Mouse (Mus musculus): ENCODE data around the gene Klf13. TPM values are rescaled to one million over a fixed set of nuclear protein-coding genes. Genes with fewer than 3 reads are reported as not detected.

Klf13 gene
- polyA plus RNA-seq, 1 experiment from 2014 or later, result 26.9 TPM

DNA sequence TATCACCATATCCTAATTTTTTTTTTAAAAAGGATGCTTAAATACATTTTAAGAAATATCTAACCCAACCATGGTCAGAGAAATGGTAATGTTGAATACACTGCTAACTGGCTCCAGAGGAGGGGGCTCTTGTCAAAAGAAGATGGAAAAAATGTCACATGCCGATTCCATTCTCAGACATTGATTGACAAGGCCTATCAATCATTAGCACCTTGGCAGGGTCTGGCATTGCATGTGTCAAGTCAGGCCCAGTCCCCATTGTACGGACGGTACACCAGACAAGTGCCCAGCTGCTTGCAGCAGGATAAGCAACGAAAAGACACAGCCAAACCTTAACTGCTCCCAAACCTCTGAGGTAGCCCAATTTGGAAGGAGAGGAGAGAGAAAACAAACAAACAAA lies 44.1 kb downstream of the Klf13 start:
- H3K9me3 ChIP-seq (ENCODE audit: control insufficient read depth, low read length), result no peaks in the 10 kb centered on the region
- ATAC-seq (ENCODE audit: low FRiP score, low TSS enrichment), result no peak
- DNase-seq (ENCODE audit: low spot score), result no peak
- no peak overlapping the region for H3K9ac ChIP-seq (ENCODE audit: low read length)
- H3K4me2 ChIP-seq (replicated peaks; ENCODE audit: low read depth), result no peak overlapping the region
- H3K27ac ChIP-seq (replicated peaks), result no peak overlapping the region
- H3K4me1 ChIP-seq (replicated peaks; ENCODE audit: control insufficient read depth, insufficient read depth), result peaks cover 17% of the 10 kb centered on the region
- WGBS, result 73% methylated on average over 4 of the region's 4 CpGs
- TF ChIP-seq EP300 (optimal IDR thresholded peaks at IDR 0.05) (no peak), CTCF (IDR thresholded peaks at IDR 0.05; ENCODE audit: low read depth) (no peak)
- H3K4me3 ChIP-seq (ENCODE audit: low read depth, low read length), result no peak overlapping the region
- H3K27me3 ChIP-seq (ENCODE audit: control insufficient read depth, insufficient read depth, low read length), result no peaks in the 10 kb centered on the region
- H3K36me3 ChIP-seq (ENCODE audit: control insufficient read depth, insufficient read depth, low read length), result peaks cover 8% of the 10 kb centered on the region

DNA sequence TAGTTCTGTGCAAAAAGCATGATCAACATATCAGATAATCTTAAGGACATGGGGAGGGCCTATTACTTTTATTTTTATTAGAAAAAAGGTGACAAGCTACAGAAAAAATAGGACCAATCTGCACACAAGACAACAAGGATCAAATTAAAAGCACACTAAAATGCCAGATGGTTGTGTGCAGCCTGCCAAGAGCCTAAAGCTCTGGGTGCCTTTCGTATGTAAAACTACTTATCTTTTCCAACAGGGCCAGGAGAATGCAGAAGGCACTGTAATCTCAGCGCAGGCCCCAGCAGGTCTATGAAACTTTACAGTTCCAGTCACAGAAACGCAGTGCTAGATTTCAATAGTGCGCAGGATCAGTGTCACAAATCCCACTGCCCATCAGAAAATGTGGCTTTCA lies 45.0 kb downstream of the Klf13 start:
- peaks cover 17% of the 10 kb centered on the region for H3K4me1 ChIP-seq (replicated peaks; ENCODE audit: control insufficient read depth, insufficient read depth)
- H3K27me3 ChIP-seq (ENCODE audit: control insufficient read depth, insufficient read depth, low read length), result no peaks in the 10 kb centered on the region
- TF ChIP-seq EP300 (optimal IDR thresholded peaks at IDR 0.05) (no peak), CTCF (IDR thresholded peaks at IDR 0.05; ENCODE audit: low read depth) (no peak)
- peaks cover 8% of the 10 kb centered on the region for H3K36me3 ChIP-seq (ENCODE audit: control insufficient read depth, insufficient read depth, low read length)
- no peak overlapping the region for H3K27ac ChIP-seq (replicated peaks)
- no peak overlapping the region for H3K4me2 ChIP-seq (replicated peaks; ENCODE audit: low read depth)
- H3K9ac ChIP-seq (ENCODE audit: low read length), result no peak overlapping the region
- H3K4me3 ChIP-seq (ENCODE audit: low read depth, low read length), result no peak overlapping the region
- no peaks in the 10 kb centered on the region for H3K9me3 ChIP-seq (ENCODE audit: control insufficient read depth, low read length)
- ATAC-seq (ENCODE audit: low FRiP score, low TSS enrichment), result no peak
- no peak for DNase-seq (ENCODE audit: low spot score)
- 66% methylated on average over 4 of the region's 4 CpGs for WGBS

DNA sequence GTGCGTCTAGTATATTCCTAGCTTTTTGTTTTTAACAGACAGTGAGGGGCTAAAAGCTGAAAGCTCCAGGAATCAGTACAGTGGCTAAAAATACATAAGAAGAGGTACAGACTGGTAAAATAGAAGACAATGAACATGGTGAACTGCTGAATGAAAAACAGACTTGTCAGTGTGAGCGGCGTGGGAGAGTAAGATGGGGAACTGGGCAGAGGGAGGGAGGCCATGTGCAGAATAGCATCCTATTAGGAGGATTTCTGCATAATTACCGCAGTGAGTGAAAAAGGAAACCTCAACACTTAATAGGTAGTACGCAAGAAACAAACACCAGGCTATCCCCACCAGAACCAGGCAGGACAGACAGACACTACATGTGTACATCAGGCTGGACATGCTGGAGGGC lies 45.5 kb downstream of the Klf13 start:
- H3K4me1 ChIP-seq (replicated peaks; ENCODE audit: control insufficient read depth, insufficient read depth), result peaks cover 16% of the 10 kb centered on the region
- H3K4me2 ChIP-seq (replicated peaks; ENCODE audit: low read depth), result no peak overlapping the region
- no peak overlapping the region for H3K9ac ChIP-seq (ENCODE audit: low read length)
- no peak overlapping the region for H3K4me3 ChIP-seq (ENCODE audit: low read depth, low read length)
- ATAC-seq (ENCODE audit: low FRiP score, low TSS enrichment) (no peak), DNase-seq (ENCODE audit: low spot score) (no peak)
- peaks cover 8% of the 10 kb centered on the region for H3K36me3 ChIP-seq (ENCODE audit: control insufficient read depth, insufficient read depth, low read length)
- no peaks in the 10 kb centered on the region for H3K27me3 ChIP-seq (ENCODE audit: control insufficient read depth, insufficient read depth, low read length)
- no peaks in the 10 kb centered on the region for H3K9me3 ChIP-seq (ENCODE audit: control insufficient read depth, low read length)
- no peak for TF ChIP-seq EP300 (optimal IDR thresholded peaks at IDR 0.05)
- no peak for TF ChIP-seq CTCF (IDR thresholded peaks at IDR 0.05; ENCODE audit: low read depth)
- WGBS, result 94% methylated on average over 5 of the region's 5 CpGs
- H3K27ac ChIP-seq (replicated peaks), result no peak overlapping the region

DNA sequence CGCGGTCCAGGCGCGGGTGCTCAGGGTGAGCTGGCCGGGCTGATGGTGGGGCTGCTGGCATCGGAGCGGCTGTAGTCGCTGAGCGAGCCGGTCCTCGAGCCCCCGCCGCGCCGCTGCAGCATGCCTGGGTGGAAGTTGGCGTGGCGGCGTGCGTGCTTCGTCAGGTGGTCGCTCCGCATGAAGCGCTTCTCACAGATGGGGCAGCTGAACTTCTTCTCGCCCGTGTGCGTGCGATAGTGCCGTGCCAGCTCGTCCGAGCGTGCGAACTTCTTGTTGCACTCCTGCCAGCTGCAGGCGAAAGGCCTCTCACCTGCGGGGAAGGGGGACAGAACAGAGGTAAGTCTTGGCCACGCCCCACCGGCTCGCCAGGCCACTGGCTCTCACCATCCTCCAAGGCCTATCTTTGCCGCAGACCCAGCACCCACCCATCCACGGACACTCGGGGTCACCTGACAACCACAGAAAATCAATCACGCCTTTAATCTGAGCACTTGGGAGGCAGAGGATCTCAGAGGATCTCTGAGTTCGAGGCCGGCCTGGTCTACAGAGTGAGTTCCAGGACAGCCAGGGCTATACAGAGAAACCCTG lies 47.1 kb downstream of the Klf13 start:
- no peak for DNase-seq (ENCODE audit: low spot score)
- Histone ChIP-seq H3K36me3 (ENCODE audit: control insufficient read depth, insufficient read depth, low read length) (peaks cover 8% of the 10 kb centered on the region), H3K4me3 (ENCODE audit: low read depth, low read length) (no peak overlapping the region), H3K9me3 (ENCODE audit: control insufficient read depth, low read length) (no peaks in the 10 kb centered on the region), H3K4me1 (replicated peaks; ENCODE audit: control insufficient read depth, insufficient read depth) (peaks cover 4% of the 10 kb centered on the region), H3K27me3 (ENCODE audit: control insufficient read depth, insufficient read depth, low read length) (no peaks in the 10 kb centered on the region), H3K27ac (replicated peaks) (no peak overlapping the region), H3K4me2 (replicated peaks; ENCODE audit: low read depth) (no peak overlapping the region), H3K9ac (ENCODE audit: low read length) (no peak overlapping the region)
- ATAC-seq (ENCODE audit: low FRiP score, low TSS enrichment), result no peak
- no peak for TF ChIP-seq CTCF (IDR thresholded peaks at IDR 0.05; ENCODE audit: low read depth)
- 80% methylated on average over 43 of the region's 43 CpGs for WGBS

DNA sequence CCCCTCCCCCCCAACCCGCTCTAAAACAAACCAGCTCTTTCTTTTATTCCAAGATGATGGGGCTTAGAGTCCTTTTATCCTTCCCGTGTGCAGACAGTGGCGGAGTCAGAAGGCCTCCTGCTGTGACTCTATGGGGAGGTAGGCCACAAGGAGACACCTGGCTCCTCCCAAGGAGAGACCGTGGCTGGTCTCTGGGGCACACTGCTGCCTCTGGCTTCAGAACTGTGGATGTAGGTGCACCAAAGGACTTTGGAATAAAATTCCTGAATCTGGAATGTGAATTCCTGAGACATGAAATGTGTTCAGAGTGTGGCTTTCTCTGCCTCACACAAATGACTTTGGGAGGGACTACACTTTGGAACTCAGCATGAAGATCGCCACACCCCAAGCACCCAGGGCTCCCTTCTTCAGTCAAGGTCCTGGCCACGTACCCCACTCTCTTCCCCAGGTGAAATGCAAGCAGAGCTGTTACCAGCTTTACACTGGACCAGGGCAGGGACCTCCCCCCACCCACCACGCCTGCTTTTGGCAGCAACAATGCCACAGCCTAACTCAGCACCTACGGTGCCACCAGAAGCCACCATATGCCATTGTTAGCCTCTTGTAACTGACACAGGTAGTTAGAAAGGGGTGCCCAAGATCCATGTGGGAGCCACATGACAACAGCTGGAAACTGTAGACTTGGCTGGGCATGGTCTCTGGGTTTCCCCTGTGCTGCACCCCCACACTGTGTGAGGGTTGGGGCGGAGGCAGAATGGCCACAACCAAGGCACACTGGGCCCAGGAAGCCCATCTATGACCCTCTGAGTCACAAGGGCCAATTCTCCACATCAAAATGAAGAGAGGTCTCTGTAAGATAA lies 49.4 kb downstream of the Klf13 start:
- no peak overlapping the region for H3K4me3 ChIP-seq (ENCODE audit: low read depth, low read length)
- ATAC-seq (ENCODE audit: low FRiP score, low TSS enrichment) (no peak), DNase-seq (ENCODE audit: low spot score) (no peak)
- no peaks in the 10 kb centered on the region for H3K27me3 ChIP-seq (ENCODE audit: control insufficient read depth, insufficient read depth, low read length)
- H3K4me1 ChIP-seq (replicated peaks; ENCODE audit: control insufficient read depth, insufficient read depth), result no peaks in the 10 kb centered on the region
- no peak overlapping the region for H3K4me2 ChIP-seq (replicated peaks; ENCODE audit: low read depth)
- no peak overlapping the region for H3K9ac ChIP-seq (ENCODE audit: low read length)
- no peak for TF ChIP-seq CTCF (IDR thresholded peaks at IDR 0.05; ENCODE audit: low read depth)
- TF ChIP-seq EP300 (optimal IDR thresholded peaks at IDR 0.05), result no peak
- WGBS, result 75% methylated on average over 9 of the region's 9 CpGs
- no peaks in the 10 kb centered on the region for H3K9me3 ChIP-seq (ENCODE audit: control insufficient read depth, low read length)
- no peak overlapping the region for H3K27ac ChIP-seq (replicated peaks)
- H3K36me3 ChIP-seq (ENCODE audit: control insufficient read depth, insufficient read depth, low read length), result peaks cover 8% of the 10 kb centered on the region

DNA sequence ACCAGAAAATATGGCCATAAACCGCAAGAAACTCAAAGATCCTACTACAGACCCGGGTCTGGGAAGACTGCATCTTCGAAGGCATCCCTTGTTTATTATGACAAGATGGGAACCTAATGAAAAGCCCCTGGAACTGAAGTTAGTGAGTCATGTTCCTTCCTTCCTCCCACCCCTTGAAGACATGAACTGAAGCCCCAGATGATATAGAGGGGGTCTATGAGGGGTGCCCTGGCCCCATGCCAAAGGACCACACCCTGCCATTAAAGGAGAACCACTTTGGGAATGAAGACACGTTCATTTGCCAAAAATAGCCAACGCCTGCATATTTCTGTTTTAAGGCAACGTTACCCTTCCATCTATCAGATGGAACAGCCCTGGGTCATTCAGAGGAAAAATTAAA lies 50.0 kb downstream of the Klf13 start:
- Histone ChIP-seq H3K4me1 (replicated peaks; ENCODE audit: control insufficient read depth, insufficient read depth) (no peaks in the 10 kb centered on the region), H3K27ac (replicated peaks) (no peak overlapping the region), H3K36me3 (ENCODE audit: control insufficient read depth, insufficient read depth, low read length) (peaks cover 8% of the 10 kb centered on the region), H3K4me2 (replicated peaks; ENCODE audit: low read depth) (no peak overlapping the region), H3K27me3 (ENCODE audit: control insufficient read depth, insufficient read depth, low read length) (no peaks in the 10 kb centered on the region), H3K4me3 (ENCODE audit: low read depth, low read length) (no peak overlapping the region), H3K9me3 (ENCODE audit: control insufficient read depth, low read length) (no peaks in the 10 kb centered on the region), H3K9ac (ENCODE audit: low read length) (no peak overlapping the region)
- TF ChIP-seq CTCF (IDR thresholded peaks at IDR 0.05; ENCODE audit: low read depth) (no peak), EP300 (optimal IDR thresholded peaks at IDR 0.05) (no peak)
- WGBS, result 64% methylated on average over 6 of the region's 6 CpGs
- DNase-seq (ENCODE audit: low spot score), result no peak
- no peak for ATAC-seq (ENCODE audit: low FRiP score, low TSS enrichment)
